Mouse (Mus musculus) kidney, adult 8-10 months (tissue): ENCODE data around the gene Gm38431.
"Not testable (repeated sequence)": the region's sequence is repeated elsewhere in the genome, so short reads cannot be mapped to it uniquely, and the experiment has no call there.

Source experiments
- DNase-seq, 2 experiments: peaks; one replicate each; pipeline ENCODE4 v3.0.0; 2022

The Gm38431 gene

DNA sequence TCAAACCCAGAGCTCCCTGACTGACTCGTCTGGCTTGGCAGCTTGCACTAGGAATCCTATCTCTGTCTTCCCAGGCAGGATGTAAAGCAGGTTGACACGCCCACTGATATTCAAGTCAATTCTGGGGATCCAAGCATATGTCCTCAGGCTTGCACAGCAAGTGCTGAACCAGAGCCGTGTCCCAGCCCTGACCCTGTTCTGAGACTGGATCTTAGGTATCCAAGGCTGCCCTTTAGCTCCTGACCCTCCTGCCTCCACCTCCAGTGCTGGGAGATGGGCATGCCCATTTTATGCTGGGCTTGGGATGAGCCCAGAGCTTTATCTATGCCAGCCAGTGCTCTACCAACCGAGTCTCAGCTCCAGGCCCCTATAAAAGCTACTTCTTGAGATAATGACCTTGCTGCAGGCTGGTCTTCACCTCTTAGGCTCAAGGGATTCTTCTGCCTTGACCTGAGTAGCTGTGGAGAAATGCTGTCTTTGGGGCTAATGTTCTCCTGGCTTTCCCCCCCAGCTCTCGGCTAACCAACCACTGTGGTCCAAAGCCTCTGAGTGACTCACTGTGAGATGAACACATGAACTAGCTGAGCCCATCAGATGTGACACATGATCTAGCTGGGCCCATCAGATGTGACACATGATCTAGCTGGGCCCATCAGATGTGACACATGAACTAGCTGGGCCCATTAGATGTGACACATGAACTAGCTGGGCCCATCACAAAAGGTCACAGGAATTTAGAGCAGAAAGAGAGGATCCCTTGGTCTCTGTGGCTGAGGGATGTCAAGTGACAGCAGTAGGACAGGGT, 14.2 kb upstream of the Gm38431 start:
- no peak for DNase-seq

- no peak for DNase-seq
These were observed 13.0 kb upstream of the Gm38431 start for GRCm38 (mm10) chr9:21104814-21105213.

- DNase-seq, result no peak
These were observed 10.3 kb upstream of the Gm38431 start for GRCm38 (mm10) chr9:21102076-21102475.

DNA sequence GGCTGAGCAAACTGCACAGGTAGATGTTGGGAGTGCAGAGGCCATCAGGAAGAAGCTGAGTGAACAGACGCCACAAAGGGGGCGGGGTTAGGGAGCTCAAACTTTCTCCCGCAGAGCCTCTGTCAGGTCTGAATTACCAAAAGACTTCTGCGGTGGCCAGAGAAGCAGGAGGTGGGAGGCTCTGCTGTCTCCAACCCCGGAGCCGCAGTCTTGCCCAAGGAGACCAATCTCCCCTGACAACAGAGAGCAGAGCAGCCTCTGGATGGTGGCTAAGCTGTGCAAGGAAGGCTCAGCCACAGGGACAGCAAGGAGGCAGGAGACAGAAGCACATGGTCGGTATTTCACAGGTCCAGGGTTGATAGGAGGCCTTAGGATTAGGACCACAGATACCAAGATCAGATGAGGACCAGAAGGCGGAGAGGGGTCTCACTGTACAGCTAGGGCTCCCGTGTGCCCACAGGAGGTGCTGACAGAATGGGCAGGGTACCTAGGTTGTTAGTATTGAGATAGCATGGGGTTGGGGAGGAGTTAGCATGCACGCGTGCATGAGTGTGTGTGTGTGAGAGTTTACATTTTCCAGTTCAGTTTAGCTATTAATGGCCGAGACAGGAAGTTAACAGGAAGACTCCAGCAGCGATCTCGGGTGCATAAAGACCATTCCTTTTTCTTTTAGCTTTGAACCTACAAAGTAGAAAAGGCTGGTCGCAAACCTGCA, 8.8 kb upstream of the Gm38431 start:
- no peak for DNase-seq

- DNase-seq, result no peak
These were observed 6.0 kb upstream of the Gm38431 start for GRCm38 (mm10) chr9:21097793-21098192.

GRCm38 (mm10) chr9:21095958-21096357, 4.2 kb upstream of the Gm38431 start:
- no peak for DNase-seq

DNA sequence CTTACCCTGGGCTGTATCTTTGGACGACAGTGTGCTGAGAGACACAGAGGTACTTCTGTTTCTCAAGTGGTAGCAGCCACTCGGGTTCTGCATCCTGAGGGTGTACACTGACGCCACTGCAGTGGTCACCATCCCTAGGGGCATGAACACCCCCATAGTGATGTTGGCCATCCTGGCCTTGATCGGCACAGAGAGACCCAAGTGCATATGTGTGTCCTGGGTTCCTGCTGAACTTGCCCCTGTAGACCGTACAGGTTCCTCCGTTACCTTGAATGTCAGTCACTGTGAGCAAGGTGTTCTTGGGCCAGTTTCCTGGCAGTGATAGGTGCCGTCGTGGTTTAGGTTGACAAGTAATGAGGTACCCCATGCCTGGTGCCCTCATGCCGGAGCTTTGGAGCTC, 1.6 kb upstream of the Gm38431 start:
- no peak for DNase-seq

- DNase-seq, result no peak
These were observed 658 bp downstream of the Gm38431 start for GRCm38 (mm10) chr9:21090972-21091706.

- no peak for DNase-seq
These were observed 1.3 kb downstream of the Gm38431 start for GRCm38 (mm10) chr9:21090537-21090936.

DNA sequence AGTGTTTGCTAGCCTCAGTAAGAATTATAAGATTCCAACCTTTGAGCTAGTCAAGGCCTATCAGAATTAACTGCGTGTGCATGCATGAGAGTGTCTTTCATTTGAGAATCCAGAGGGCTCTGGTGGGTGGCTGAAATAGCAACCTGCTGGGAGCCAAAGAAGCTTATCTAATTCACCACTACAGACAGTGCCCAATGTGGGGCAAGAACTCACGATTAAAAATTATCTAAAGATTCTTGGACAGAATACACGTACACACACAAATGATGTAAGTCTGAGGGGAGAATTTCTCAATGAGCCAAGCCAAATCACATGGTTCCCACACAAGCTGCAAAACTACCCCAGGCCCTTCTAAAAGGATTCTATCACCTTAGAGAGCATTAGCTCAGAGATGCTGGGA, 8.5 kb downstream of the Gm38431 start:
- DNase-seq, result no peak

- DNase-seq, result no peak
These were observed 10.7 kb downstream of the Gm38431 start for GRCm38 (mm10) chr9:21081127-21081526.

- DNase-seq, result no peak
These were observed 16.2 kb downstream of the Gm38431 start for GRCm38 (mm10) chr9:21075625-21076024.

DNA sequence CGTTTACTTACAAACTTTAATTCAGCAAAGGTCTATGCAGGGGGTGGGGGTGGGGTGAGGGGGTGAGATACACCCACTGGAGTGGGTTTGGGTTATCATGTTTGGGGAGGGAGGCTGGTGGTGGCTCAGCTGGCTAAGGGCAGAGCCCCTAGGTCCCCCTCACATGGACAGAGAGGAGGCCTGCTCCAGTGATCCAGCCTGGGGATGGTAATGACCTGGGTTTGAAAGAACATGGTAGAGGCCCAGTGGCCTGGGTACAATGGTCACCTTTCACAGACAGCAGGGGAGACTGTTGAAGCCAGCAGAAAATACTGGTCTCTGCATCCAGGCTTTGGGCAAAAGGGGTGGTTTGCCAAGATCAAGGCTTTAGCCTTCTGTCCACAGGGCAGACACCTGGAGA, 17.6 kb downstream of the Gm38431 start:
- DNase-seq, result peak in 1 of 2 experiments; percentile 6

- peak; percentile 90 to 92 for DNase-seq
These were observed 18.6 kb downstream of the Gm38431 start, which contains the start of the genes Gm49373 and Fdx1l for GRCm38 (mm10) chr9:21073044-21073840. TSS of gene Gm49373 (minus strand) at chr9:21073096. TSS of gene Fdx1l (minus strand) at chr9:21073614.

DNA sequence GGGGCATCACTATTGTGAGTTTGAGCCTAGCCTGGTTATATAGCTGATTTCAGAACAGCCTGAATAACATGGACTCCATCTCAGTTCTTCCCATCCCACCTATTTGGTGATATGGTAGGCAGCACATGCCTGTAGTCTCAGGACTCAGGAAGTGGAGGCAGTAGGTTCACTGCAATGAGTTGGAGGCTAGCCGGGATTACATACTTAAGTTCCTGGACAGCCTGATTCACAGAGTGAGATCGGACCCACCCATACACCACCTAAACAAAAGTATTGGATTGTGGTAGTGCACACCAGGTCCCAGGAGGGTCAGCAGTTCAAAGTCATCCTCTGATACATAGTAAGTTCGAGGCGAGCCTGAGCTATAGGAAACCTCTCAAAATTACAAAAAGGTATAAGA, 19.2 kb downstream of the Gm38431 start:
- no peak for DNase-seq

DNA sequence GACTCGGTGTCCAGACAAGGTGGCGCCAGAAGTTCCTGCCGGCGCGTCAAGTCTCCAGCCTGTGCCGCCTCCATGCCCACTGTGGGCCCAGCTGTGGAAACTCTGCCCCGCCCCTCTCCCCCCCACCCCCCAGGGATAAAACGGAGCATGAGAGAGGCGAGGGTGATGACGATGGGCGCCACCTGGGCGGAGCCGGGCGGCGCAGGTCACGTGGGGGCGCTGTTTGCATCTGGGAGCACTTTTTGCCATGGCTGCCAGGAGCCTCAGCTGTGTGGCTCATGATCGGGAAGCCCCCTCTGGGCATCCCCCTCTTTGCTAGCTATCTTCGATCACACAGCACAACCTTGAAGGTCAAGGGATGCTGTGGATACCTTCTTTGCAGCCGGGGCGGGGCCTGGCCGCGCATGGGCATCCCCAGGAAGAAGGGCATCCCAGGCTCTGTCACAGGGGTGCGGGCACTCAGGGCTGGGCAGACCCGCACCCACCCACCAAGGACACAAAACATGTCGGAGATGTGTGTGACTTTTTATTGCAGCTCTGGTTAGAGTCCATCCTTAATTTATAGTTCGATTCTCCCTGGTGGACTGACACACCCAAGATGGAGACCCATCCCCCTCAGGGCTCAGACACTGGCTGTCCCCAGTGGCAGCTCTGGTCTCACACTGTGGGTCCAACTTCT, 24.7 kb downstream of the Gm38431 start, which contains the start of gene Zglp1:
TSS of gene Zglp1 (minus strand) at position 88 of the 679 bp plus-strand sequence.
- DNase-seq, result no peak

GRCm38 (mm10) chr9:21062928-21063327, 28.9 kb downstream of the Gm38431 start:
- DNase-seq, result no peak

DNA sequence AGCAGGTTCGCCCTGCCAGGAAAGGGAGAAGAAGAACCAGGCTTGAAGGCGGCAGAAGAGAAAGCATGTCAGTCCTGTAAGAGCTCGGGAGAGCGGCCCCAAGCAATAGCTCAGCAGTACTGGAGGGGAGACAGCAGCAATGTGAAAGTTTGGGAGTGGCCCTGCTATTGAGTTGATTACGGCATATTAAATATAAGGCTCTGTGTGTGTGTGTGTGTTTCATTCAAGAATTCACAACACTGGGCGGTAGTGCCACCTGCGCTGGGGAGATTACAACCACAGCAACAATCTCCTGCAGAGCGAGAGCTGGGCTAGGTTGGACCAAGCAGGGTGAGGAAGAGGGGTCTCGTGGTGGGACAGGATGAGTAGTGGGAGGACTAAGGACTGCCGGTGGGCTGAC, 40.2 kb downstream of the Gm38431 start:
- no peak for DNase-seq

GRCm38 (mm10) chr9:21045235-21045634, 46.6 kb downstream of the Gm38431 start:
- no peak for DNase-seq

- not testable (repeated sequence) for DNase-seq
These were observed 47.0 kb downstream of the Gm38431 start for GRCm38 (mm10) chr9:21044785-21045184.

DNA sequence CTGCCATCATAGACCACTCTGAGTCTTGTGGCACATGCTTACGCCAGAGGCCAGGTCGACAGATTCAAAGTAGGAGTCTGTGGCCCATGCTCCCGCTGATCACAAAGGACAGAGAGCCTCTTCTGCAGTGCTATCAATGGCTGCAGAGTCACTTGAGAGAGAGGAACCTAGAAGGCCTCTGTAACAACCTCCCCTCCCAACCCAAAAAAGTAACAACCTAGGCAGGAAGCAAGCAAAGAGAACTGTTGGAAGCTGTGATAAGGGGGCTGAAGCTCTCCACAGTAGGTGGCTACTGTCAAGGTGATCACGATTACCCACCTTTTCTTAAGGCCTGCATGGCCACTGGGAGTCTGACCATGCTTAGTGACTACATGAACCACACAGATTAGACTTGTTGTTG, 48.2 kb downstream of the Gm38431 start:
- DNase-seq, result no peak

DNA sequence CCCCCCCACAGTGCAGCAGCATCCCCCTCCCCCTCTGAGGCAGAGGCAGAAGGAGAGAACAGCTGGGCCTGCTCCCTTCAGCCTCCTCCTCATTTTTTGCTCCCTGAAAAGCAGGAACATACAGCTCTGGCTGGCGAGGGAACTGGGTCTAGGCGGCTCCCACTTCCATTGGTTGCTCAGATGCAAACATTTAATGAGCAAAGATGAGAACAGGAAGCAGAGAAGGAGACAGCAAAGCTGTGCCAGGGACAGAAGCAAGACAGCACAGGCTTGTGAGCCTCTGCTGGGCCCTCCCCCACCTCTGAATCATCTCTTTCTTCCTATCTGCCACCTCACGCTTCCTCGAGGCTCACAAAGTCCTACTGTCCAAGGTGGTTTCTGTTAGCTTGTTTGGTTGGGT, 50.5 kb downstream of the Gm38431 start:
- DNase-seq, result no peak
